Mouse (Mus musculus): ENCODE results near the gene Sgsm2. TPM values are rescaled to one million over a fixed set of nuclear protein-coding genes. Genes with fewer than 3 reads are reported as not detected.

The Sgsm2 gene
- 7.5 and 7.9 TPM in 2 replicates for polyA plus RNA-seq (2016; fragmentation: Nextera tagmentation; extraction: Ambion mirVana)

- H3K27ac ChIP-seq, result peak within 1 kb of the TSS; percentile 76
- peak within 1 kb of the TSS; percentile 77 for H3K9ac ChIP-seq
- H3K9me3 ChIP-seq, result no peaks in the 10 kb centered on the region
- peak within 1 kb of the TSS; percentile 86 for H3K4me3 ChIP-seq
- under 1% methylated on average over 55 of the region's 74 CpGs for WGBS
- peaks cover 5% of the 10 kb centered on the region for H3K4me1 ChIP-seq
- peaks cover 28% of the 10 kb centered on the region for H3K36me3 ChIP-seq
- no peaks in the 10 kb centered on the region for H3K27me3 ChIP-seq
- peak; percentile 75 for ATAC-seq (ENCODE audit: insufficient number of reproducible peaks, insufficient read depth, low FRiP score, low TSS enrichment)
- H3K4me2 ChIP-seq (replicated peaks), result peak within 1 kb of the TSS; percentile 98
Measured at GRCm38 (mm10) chr11:74896901-74897677, at the start of gene Sgsm2. Sgsm2 (minus strand) TSS chr11:74897060.

GRCm38 (mm10) chr11:74946348-74946747 lies 49.5 kb upstream of the Sgsm2 start:
- Histone ChIP-seq H3K9ac (no peak overlapping the region), H3K9me3 (no peaks in the 10 kb centered on the region), H3K4me2 (replicated peaks) (no peak overlapping the region), H3K27ac (no peak overlapping the region), H3K4me1 (no peaks in the 10 kb centered on the region), H3K4me3 (no peak overlapping the region), H3K27me3 (no peaks in the 10 kb centered on the region), H3K36me3 (peaks cover 27% of the 10 kb centered on the region)
- 77% methylated on average over 3 of the region's 3 CpGs for WGBS
- ATAC-seq (ENCODE audit: insufficient number of reproducible peaks, insufficient read depth, low FRiP score, low TSS enrichment), result no peak

GRCm38 (mm10) chr11:74930391-74930790 lies 33.5 kb upstream of the Sgsm2 start:
- no peak overlapping the region for H3K4me2 ChIP-seq (replicated peaks)
- no peaks in the 10 kb centered on the region for H3K27me3 ChIP-seq
- H3K4me1 ChIP-seq, result peaks cover 10% of the 10 kb centered on the region
- no peak overlapping the region for H3K27ac ChIP-seq
- no peak overlapping the region for H3K9ac ChIP-seq
- peaks cover 40% of the 10 kb centered on the region for H3K36me3 ChIP-seq
- ATAC-seq (ENCODE audit: insufficient number of reproducible peaks, insufficient read depth, low FRiP score, low TSS enrichment), result no peak
- H3K4me3 ChIP-seq, result no peak overlapping the region
- WGBS, result 90% methylated on average over 7 of the region's 7 CpGs
- no peaks in the 10 kb centered on the region for H3K9me3 ChIP-seq

- WGBS, result 88% methylated on average over 4 of the region's 4 CpGs
Measured at GRCm38 (mm10) chr11:74929111-74929510, 32.3 kb upstream of the Sgsm2 start.

GRCm38 (mm10) chr11:74927236-74927725 lies 30.4 kb upstream of the Sgsm2 start:
- Histone ChIP-seq H3K27me3 (no peaks in the 10 kb centered on the region), H3K4me2 (replicated peaks) (peak overlapping the region; percentile 57; the same call in 1 of the 2 replicates), H3K4me1 (peaks cover 16% of the 10 kb centered on the region), H3K4me3 (no peak overlapping the region), H3K9ac (no peak overlapping the region), H3K9me3 (no peaks in the 10 kb centered on the region), H3K36me3 (peaks cover 12% of the 10 kb centered on the region), H3K27ac (no peak overlapping the region)
- WGBS, result 88% methylated on average over 2 of the region's 2 CpGs
- no peak for ATAC-seq (ENCODE audit: insufficient number of reproducible peaks, insufficient read depth, low FRiP score, low TSS enrichment)

More at GRCm38 (mm10) chr11:74929111-74929510, 32.3 kb upstream of the Sgsm2 start:
- H3K36me3 ChIP-seq, result peaks cover 28% of the 10 kb centered on the region
- no peak overlapping the region for H3K4me2 ChIP-seq (replicated peaks)
- H3K27ac ChIP-seq, result no peak overlapping the region
- no peak overlapping the region for H3K4me3 ChIP-seq
- no peaks in the 10 kb centered on the region for H3K9me3 ChIP-seq
- ATAC-seq (ENCODE audit: insufficient number of reproducible peaks, insufficient read depth, low FRiP score, low TSS enrichment), result no peak
- no peak overlapping the region for H3K9ac ChIP-seq
- H3K27me3 ChIP-seq, result no peaks in the 10 kb centered on the region
- peaks cover 16% of the 10 kb centered on the region for H3K4me1 ChIP-seq

- Histone ChIP-seq H3K27ac (peak overlapping the region; percentile 98), H3K9ac (peak overlapping the region; percentile 86), H3K27me3 (no peaks in the 10 kb centered on the region), H3K9me3 (no peaks in the 10 kb centered on the region), H3K36me3 (peaks cover 8% of the 10 kb centered on the region), H3K4me1 (peaks cover 16% of the 10 kb centered on the region), H3K4me3 (peak overlapping the region; percentile 80), H3K4me2 (replicated peaks) (peak overlapping the region; percentile 57)
- peak; percentile 23; the same call in 1 of the 2 replicates for ATAC-seq (ENCODE audit: insufficient number of reproducible peaks, insufficient read depth, low FRiP score, low TSS enrichment)
- 7% methylated on average over 11 of the region's 11 CpGs for WGBS
Measured at GRCm38 (mm10) chr11:74926388-74927005, 29.6 kb upstream of the Sgsm2 start.

- peak within 1 kb of the TSS; percentile 80 for H3K4me3 ChIP-seq
- H3K36me3 ChIP-seq, result peaks cover 8% of the 10 kb centered on the region
- WGBS, result under 1% methylated on average over 79 of the region's 88 CpGs
- H3K27me3 ChIP-seq, result no peaks in the 10 kb centered on the region
- H3K4me1 ChIP-seq, result peaks cover 16% of the 10 kb centered on the region
- H3K4me2 ChIP-seq (replicated peaks), result peak within 1 kb of the TSS; percentile 57
- peak within 1 kb of the TSS; percentile 86 for H3K9ac ChIP-seq
- H3K27ac ChIP-seq, result peak within 1 kb of the TSS; percentile 98
- ATAC-seq (ENCODE audit: insufficient number of reproducible peaks, insufficient read depth, low FRiP score, low TSS enrichment), result peak; percentile 93
- no peaks in the 10 kb centered on the region for H3K9me3 ChIP-seq
Measured at GRCm38 (mm10) chr11:74925577-74926387, 28.9 kb upstream of the Sgsm2 start, which contains the start of the genes Smg6 and Srr. Smg6 (plus strand) TSS chr11:74925823. Srr (minus strand) TSS chr11:74925948.

- peak overlapping the region; percentile 57 for H3K4me2 ChIP-seq (replicated peaks)
Measured at GRCm38 (mm10) chr11:74924149-74924548, 27.3 kb upstream of the Sgsm2 start.

GRCm38 (mm10) chr11:74919249-74919648 lies 22.4 kb upstream of the Sgsm2 start:
- H3K36me3 ChIP-seq, result peaks cover 12% of the 10 kb centered on the region; the same call in 1 of the 2 replicates
- no peaks in the 10 kb centered on the region for H3K9me3 ChIP-seq
- H3K4me1 ChIP-seq, result no peaks in the 10 kb centered on the region
- no peak for ATAC-seq (ENCODE audit: insufficient number of reproducible peaks, insufficient read depth, low FRiP score, low TSS enrichment)
- H3K4me3 ChIP-seq, result no peak overlapping the region
- H3K9ac ChIP-seq, result no peak overlapping the region
- 79% methylated on average over 6 of the region's 6 CpGs for whole genome bisulfite sequencing
- no peak overlapping the region for H3K27ac ChIP-seq
- H3K27me3 ChIP-seq, result no peaks in the 10 kb centered on the region
- H3K4me2 ChIP-seq (replicated peaks), result no peak overlapping the region

More at GRCm38 (mm10) chr11:74924149-74924548, 27.3 kb upstream of the Sgsm2 start:
- H3K9ac ChIP-seq, result no peak overlapping the region
- WGBS, result 56% methylated on average over 4 of the region's 4 CpGs
- H3K4me3 ChIP-seq, result 0 out of 2 replicates have a peak overlapping the region, but pooled peaks have one; percentile 80
- no peak for ATAC-seq (ENCODE audit: insufficient number of reproducible peaks, insufficient read depth, low FRiP score, low TSS enrichment)
- peaks cover 16% of the 10 kb centered on the region for H3K4me1 ChIP-seq
- peaks cover 3% of the 10 kb centered on the region; the same call in 1 of the 2 replicates for H3K36me3 ChIP-seq
- H3K9me3 ChIP-seq, result no peaks in the 10 kb centered on the region
- H3K27ac ChIP-seq, result no peak overlapping the region
- H3K27me3 ChIP-seq, result no peaks in the 10 kb centered on the region

- Histone ChIP-seq H3K9me3 (no peaks in the 10 kb centered on the region), H3K4me2 (replicated peaks) (no peak overlapping the region), H3K4me3 (no peak overlapping the region), H3K36me3 (peaks cover 26% of the 10 kb centered on the region), H3K27me3 (no peaks in the 10 kb centered on the region), H3K27ac (no peak overlapping the region), H3K4me1 (no peaks in the 10 kb centered on the region), H3K9ac (no peak overlapping the region)
- WGBS, result 87% methylated on average over 3 of the region's 3 CpGs
- ATAC-seq (ENCODE audit: insufficient number of reproducible peaks, insufficient read depth, low FRiP score, low TSS enrichment), result no peak
Measured at GRCm38 (mm10) chr11:74912492-74912891, 15.6 kb upstream of the Sgsm2 start.

- WGBS, result 86% methylated on average over 4 of the region's 4 CpGs
- H3K4me2 ChIP-seq (replicated peaks), result no peak overlapping the region
- ATAC-seq (ENCODE audit: insufficient number of reproducible peaks, insufficient read depth, low FRiP score, low TSS enrichment), result no peak
- H3K27me3 ChIP-seq, result no peaks in the 10 kb centered on the region
- no peak overlapping the region for H3K9ac ChIP-seq
- H3K4me1 ChIP-seq, result no peaks in the 10 kb centered on the region
- no peaks in the 10 kb centered on the region for H3K9me3 ChIP-seq
- peaks cover 51% of the 10 kb centered on the region for H3K36me3 ChIP-seq
- H3K27ac ChIP-seq, result no peak overlapping the region
- H3K4me3 ChIP-seq, result no peak overlapping the region
Measured at GRCm38 (mm10) chr11:74909978-74910377, 13.1 kb upstream of the Sgsm2 start.
